Mouse (Mus musculus): ENCODE measurements around the gene Il1r1. TPM values are rescaled to one million over a fixed set of nuclear protein-coding genes. Genes with fewer than 3 reads are reported as not detected.

Gene Il1r1
- 0.29 TPM for polyA plus RNA-seq (2017; shearing (Covaris generic))

DNA sequence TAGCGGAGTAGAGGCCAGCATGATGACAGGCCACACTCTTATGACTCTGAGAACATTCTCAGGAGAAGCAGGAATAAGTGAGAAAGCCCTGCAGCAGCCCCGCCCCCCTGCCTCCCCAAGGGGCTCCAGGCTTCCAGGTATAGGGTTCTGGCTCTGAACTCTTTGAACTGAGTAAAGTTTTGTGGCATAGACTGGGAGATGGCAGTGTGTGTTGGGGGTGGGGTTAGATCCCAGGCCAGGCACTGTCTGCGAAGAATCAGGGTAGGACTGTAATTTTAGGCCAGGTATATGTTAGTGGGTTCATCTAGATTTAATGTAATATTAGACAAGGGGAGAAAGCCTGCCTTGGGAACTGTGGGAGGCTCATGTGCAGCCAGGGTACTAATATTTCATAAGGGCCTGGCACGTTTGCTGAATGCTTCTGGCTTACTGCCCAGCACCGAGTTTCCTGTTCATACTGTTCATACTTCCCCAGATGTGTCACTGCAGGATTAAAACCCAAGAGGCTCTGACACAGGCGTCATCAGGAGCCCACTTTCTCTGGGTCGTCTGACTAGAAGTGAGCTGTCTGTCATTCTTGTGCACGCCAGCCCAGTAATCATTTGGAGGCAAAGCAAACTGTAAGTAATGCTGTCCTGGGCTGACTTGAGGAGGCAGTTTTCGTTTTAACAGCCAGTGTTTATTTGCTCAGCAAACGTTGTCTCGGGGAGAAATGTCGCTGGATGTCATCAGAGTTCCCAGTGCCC, at the start of gene Il1r1:
TSS of gene Il1r1 (plus strand) at position 542 of the 746 bp plus-strand sequence.

DNA sequence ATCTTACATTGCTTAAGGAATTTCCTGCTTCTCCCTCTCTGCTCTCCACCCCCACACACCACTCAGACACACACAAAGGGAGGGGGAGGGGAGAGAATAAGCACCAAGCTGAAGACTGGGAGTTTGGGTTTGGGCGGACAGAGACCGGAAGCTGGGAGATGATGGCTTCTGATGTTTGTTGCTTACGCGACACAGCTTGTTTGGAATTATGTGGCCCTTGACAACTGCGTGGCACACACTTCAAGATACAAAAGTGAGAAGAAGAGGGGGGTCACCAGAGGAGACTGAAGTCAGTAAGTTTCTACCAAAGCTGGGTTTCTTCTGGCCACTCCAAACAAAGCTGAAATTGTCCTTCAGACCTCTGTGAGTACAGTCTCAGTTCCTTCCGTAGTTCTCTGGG, 99.6 kb downstream of the Il1r1 start, which contains the start of gene Il1rl2:
TSS of gene Il1rl2 (plus strand) at position 154 of the 400 bp plus-strand sequence.

Other genes with a start within 250 kb of the Il1r1 start
- 18.6 TPM for gene Il1r2, start 151.0 kb upstream of the Il1r1 start, polyA plus RNA-seq (2017; shearing (Covaris generic))
- 3.0 TPM for gene Il1rl2, start 99.5 kb downstream of the Il1r1 start, polyA plus RNA-seq (2017; shearing (Covaris generic))
- 13.1 TPM for gene Il1rl1, start 204.5 kb downstream of the Il1r1 start, polyA plus RNA-seq (2017; shearing (Covaris generic))
- gene Il18r1, start 240.5 kb downstream of the Il1r1 start, polyA plus RNA-seq (2017; shearing (Covaris generic)), result 21.9 TPM

All from CD4-positive, CD25-positive, alpha-beta regulatory T cell (primary cell).